Mouse (Mus musculus) thymus, adult 18-20 months (tissue): ENCODE results near the gene Gpm6a.

Experiments
- DNase-seq, 2 experiments: peaks; one replicate each; pipeline ENCODE4 v3.0.0; 2022; ENCODE audit warnings: mixed read lengths in 2 of 2

Gpm6a gene

GRCm38 (mm10) chr8:54954741-54955455 is at the start of gene Gpm6a:
Gene Gpm6a (plus strand): TSS chr8:54954843.
- no peak for DNase-seq

- no peak for DNase-seq
Measured at GRCm38 (mm10) chr8:54912891-54913290, 41.8 kb upstream of the Gpm6a start.

GRCm38 (mm10) chr8:54917710-54918109 is 36.9 kb upstream of the Gpm6a start:
- no peak for DNase-seq

GRCm38 (mm10) chr8:54922160-54922855 is 32.3 kb upstream of the Gpm6a start:
- DNase-seq: no peak

GRCm38 (mm10) chr8:54924936-54925335 is 29.7 kb upstream of the Gpm6a start:
- no peak for DNase-seq

- DNase-seq: no peak
Measured at GRCm38 (mm10) chr8:54932306-54932705, 22.3 kb upstream of the Gpm6a start.

- DNase-seq: no peak
Measured at GRCm38 (mm10) chr8:54953351-54953750, 1.3 kb upstream of the Gpm6a start.

- no peak for DNase-seq
Measured at GRCm38 (mm10) chr8:54954030-54954429, 613 bp upstream of the Gpm6a start.

- no peak for DNase-seq
Measured at GRCm38 (mm10) chr8:54955456-54955800, 785 bp downstream of the Gpm6a start.

- DNase-seq: no peak
Measured at GRCm38 (mm10) chr8:54955935-54956573, 1.4 kb downstream of the Gpm6a start.

- no peak for DNase-seq
Measured at GRCm38 (mm10) chr8:54956787-54957186, 2.1 kb downstream of the Gpm6a start.

- no peak for DNase-seq
Measured at GRCm38 (mm10) chr8:54957506-54957905, 2.9 kb downstream of the Gpm6a start.

- DNase-seq: no peak
Measured at GRCm38 (mm10) chr8:54961571-54961970, 6.9 kb downstream of the Gpm6a start.

GRCm38 (mm10) chr8:54975020-54975419 is 20.4 kb downstream of the Gpm6a start:
- DNase-seq: no peak

GRCm38 (mm10) chr8:54975506-54975905 is 20.9 kb downstream of the Gpm6a start:
- no peak for DNase-seq

- no peak for DNase-seq
Measured at GRCm38 (mm10) chr8:54975927-54976326, 21.3 kb downstream of the Gpm6a start.

- no peak for DNase-seq
Measured at GRCm38 (mm10) chr8:54976663-54977062, 22.0 kb downstream of the Gpm6a start.

GRCm38 (mm10) chr8:54986791-54987190 is 32.1 kb downstream of the Gpm6a start:
- DNase-seq: no peak

- DNase-seq: no peak
Measured at GRCm38 (mm10) chr8:54989093-54989492, 34.5 kb downstream of the Gpm6a start.

- DNase-seq: no peak
Measured at GRCm38 (mm10) chr8:54991840-54992609, 37.4 kb downstream of the Gpm6a start.

GRCm38 (mm10) chr8:54995662-54996061 is 41.0 kb downstream of the Gpm6a start:
- no peak for DNase-seq

GRCm38 (mm10) chr8:55002398-55002797 is 47.8 kb downstream of the Gpm6a start:
- no peak for DNase-seq

GRCm38 (mm10) chr8:55002946-55003345 is 48.3 kb downstream of the Gpm6a start:
- DNase-seq: no peak
